Mouse (Mus musculus) intestine, postnatal 0 days (tissue): ENCODE data around the gene Fgfr2. TPM values are rescaled to one million over a fixed set of nuclear protein-coding genes. Genes with fewer than 3 reads are reported as not detected.

ENCODE experiments used
- ATAC-seq: fragments of 200-750 bp; cut with Nextera tagmentation; 2 replicates; pipeline ENCODE4 v1.8.0; 2017; ENCODE audit warnings: mild to moderate bottlenecking, moderate TSS enrichment, moderate library complexity
- H3K27ac ChIP-seq: fragments of 300-500 bp; sonication (generic); 2 replicates; pipeline ENCODE4 v1.5.1; 2014; ENCODE audit warnings: mild to moderate bottlenecking, low read depth, low read length, moderate library complexity
- H3K27me3 ChIP-seq: fragments of 300-500 bp; sonication (generic); replicated peaks from 2 replicates; pipeline ENCODE4 v1.6.1; 2014; ENCODE audit warnings: low read length, mixed read lengths; ENCODE audit not compliant: control insufficient read depth, insufficient read depth
- H3K36me3 ChIP-seq: fragments of 300-500 bp; sonication (generic); 2 replicates; pipeline ENCODE4 v1.6.1; 2014; ENCODE audit warnings: mild to moderate bottlenecking, moderate library complexity; ENCODE audit not compliant: control insufficient read depth, insufficient read depth
- H3K4me1 ChIP-seq: fragments of 300-500 bp; sonication (generic); replicated peaks from 2 replicates; pipeline ENCODE4 v1.6.1; 2014; ENCODE audit warnings: antibody characterized with exemption, low read length, mixed read lengths; ENCODE audit not compliant: control insufficient read depth, insufficient read depth
- H3K4me2 ChIP-seq: fragments of 300-500 bp; sonication (generic); replicated peaks from 2 replicates; pipeline ENCODE4 v1.6.1; 2014; ENCODE audit warnings: low read depth, mild to moderate bottlenecking, moderate library complexity
- H3K4me3 ChIP-seq: fragments of 300-500 bp; sonication (generic); 2 replicates; pipeline ENCODE4 v1.5.1; 2014; ENCODE audit warnings: low read depth, low read length
- H3K9ac ChIP-seq: fragments of 300-500 bp; sonication (generic); 2 replicates; pipeline ENCODE4 v1.6.1; 2014; ENCODE audit warnings: mild to moderate bottlenecking, low read depth, low read length
- H3K9me3 ChIP-seq: fragments of 300-500 bp; sonication (generic); 2 replicates; pipeline ENCODE4 v1.6.1; 2016; ENCODE audit warnings: mixed run types; ENCODE audit not compliant: control insufficient read depth
- CTCF ChIP-seq: sonication (generic); IDR thresholded peaks from 2 replicates; pipeline ENCODE4 v1.5.1; 2016; ENCODE audit warnings: low read depth, mild to moderate bottlenecking, control low read depth, antibody characterized with exemption, moderate library complexity
- WGBS: fragments of 180-500 bp; shearing (Covaris S2); extraction: QIAGEN DNeasy Blood & Tissue Kit; methylation state at CpG from one replicate; pipeline ENCODE4 v1.1.7; 2014; 5-methylcytosine and 5-hydroxymethylcytosine counted together
- polyA plus RNA-seq: library from polyadenylated mRNA; unstranded; fragments of >200 nt; fragmentation: Nextera tagmentation; extraction: Ambion mirVana; gene quantifications from 2 replicates; pipeline ENCODE4 v1.2.1, GENCODE M21; 2015

Gene Fgfr2
- polyA plus RNA-seq, 1 experiment from 2014 or later = 29.5 TPM

- Histone ChIP-seq H3K4me3 (no peak overlapping the region), H3K4me2 (peak overlapping the region; percentile 30; the same call in 1 of the 2 replicates), H3K27me3 (no peaks in the 10 kb centered on the region), H3K36me3 (no peaks in the 10 kb centered on the region), H3K4me1 (peaks cover 16% of the 10 kb centered on the region), H3K9ac (no peak overlapping the region), H3K27ac (0 out of 2 replicates have a peak overlapping the region, but pooled peaks have one; percentile 77), H3K9me3 (no peaks in the 10 kb centered on the region)
- ATAC-seq = no peak
- TF ChIP-seq CTCF = no peak
- WGBS = 64% methylated on average over 4 of the region's 4 CpGs
Measured at GRCm38 (mm10) chr7:133027930-133028329, 95.2 kb downstream of the Fgfr2 start.

DNA sequence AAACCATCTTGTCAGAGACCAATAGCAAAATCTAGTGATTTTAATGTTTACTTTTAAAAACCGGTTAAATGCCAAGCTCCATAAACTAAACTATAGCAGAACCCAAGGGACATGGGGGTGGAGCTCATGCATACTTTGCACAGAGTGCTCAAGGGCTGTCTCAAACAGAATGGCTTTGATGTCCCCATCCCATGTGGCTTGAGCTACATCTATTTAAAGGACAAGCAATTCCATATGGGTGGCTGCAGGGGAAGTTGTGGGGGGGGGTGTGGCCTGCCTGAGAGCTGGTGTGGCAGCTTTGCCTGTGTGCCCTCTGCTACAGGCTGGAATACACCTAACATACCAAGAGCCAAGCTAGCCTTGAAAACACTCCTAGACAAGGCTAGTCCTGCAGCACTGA is 98.5 kb downstream of the Fgfr2 start:
- H3K4me2 ChIP-seq = no peak overlapping the region
- no peak overlapping the region for H3K4me3 ChIP-seq
- H3K27ac ChIP-seq = no peak overlapping the region; the same call in 1 of the 2 replicates
- no peaks in the 10 kb centered on the region for H3K36me3 ChIP-seq
- no peaks in the 10 kb centered on the region for H3K27me3 ChIP-seq
- H3K9ac ChIP-seq = no peak overlapping the region
- H3K4me1 ChIP-seq = peaks cover 16% of the 10 kb centered on the region
- TF ChIP-seq CTCF = no peak
- H3K9me3 ChIP-seq = no peaks in the 10 kb centered on the region
- no peak for ATAC-seq
- WGBS = 8% methylated on average over 1 of the region's 1 CpGs

GRCm38 (mm10) chr7:133019481-133020020 is 103.6 kb downstream of the Fgfr2 start:
- no peaks in the 10 kb centered on the region for H3K9me3 ChIP-seq
- H3K27me3 ChIP-seq = no peaks in the 10 kb centered on the region
- WGBS = 41% methylated on average over 6 of the region's 6 CpGs
- ATAC-seq = no peak
- no peak overlapping the region for H3K4me3 ChIP-seq
- no peak for TF ChIP-seq CTCF
- H3K4me1 ChIP-seq = peaks cover 2% of the 10 kb centered on the region; the same call in 1 of the 2 replicates
- H3K27ac ChIP-seq = no peak overlapping the region
- H3K9ac ChIP-seq = no peak overlapping the region
- no peaks in the 10 kb centered on the region; the same call in 1 of the 2 replicates for H3K36me3 ChIP-seq
- no peak overlapping the region for H3K4me2 ChIP-seq

DNA sequence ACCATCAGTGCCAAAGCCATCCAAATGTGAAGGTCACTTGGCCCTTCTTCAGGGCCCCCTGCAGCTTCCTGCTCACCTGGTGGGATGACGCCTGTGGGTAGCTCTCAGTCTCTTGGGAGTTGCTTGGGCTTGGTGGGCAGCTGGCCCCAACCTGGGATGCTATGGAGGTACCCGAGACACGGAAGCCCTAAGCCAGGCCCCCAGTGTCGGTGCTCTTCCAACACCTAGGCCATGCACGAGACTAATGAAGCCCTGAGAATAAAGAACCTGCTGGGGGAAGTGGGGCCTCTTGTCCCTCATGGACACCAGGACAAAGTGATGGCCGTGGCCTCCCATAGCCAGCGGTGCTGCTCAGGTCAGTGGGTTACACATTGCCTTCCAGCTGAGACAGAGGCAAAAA is 104.2 kb downstream of the Fgfr2 start:
- Histone ChIP-seq H3K4me3 (no peak overlapping the region), H3K9me3 (no peaks in the 10 kb centered on the region), H3K4me1 (peaks cover 2% of the 10 kb centered on the region; the same call in 1 of the 2 replicates), H3K9ac (no peak overlapping the region), H3K27ac (no peak overlapping the region), H3K27me3 (no peaks in the 10 kb centered on the region), H3K4me2 (no peak overlapping the region), H3K36me3 (peaks cover 3% of the 10 kb centered on the region; the same call in 1 of the 2 replicates)
- no peak for TF ChIP-seq CTCF
- 73% methylated on average over 7 of the region's 7 CpGs for WGBS
- no peak for ATAC-seq

DNA sequence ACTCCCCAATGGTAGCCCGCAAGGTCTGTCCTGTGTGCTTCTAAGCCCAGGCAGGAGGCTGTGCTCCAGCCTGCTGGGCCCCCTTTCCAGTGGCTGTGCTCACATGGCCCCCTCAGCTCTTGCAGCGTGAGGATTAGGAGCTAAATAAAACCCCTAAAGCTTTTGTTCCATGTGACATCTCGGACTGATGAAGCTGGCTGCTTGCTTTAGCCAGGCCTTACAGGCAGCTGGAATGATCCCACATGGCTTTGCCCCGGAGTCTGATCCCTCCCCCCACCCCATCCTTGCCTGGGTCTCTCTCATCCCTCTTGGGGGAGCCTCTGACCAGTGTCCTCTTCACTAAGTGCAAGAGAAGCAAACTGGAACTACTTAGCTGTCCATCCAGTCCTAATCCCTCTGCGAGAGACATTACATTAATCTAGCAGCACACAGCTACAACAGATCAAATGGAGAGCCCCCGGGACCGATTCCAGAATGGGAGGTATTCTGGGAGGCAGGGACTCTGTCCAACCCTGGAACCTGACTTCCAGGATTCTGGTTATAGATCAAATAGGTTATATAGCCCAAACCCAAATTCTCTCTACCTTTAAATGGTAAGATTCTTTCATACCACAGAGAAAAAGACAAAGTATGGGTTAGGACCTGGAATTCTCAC is 107.6 kb downstream of the Fgfr2 start:
- H3K4me1 ChIP-seq = peaks cover 10% of the 10 kb centered on the region
- TF ChIP-seq CTCF = no peak
- no peak overlapping the region; the same call in 1 of the 2 replicates for H3K27ac ChIP-seq
- no peak for ATAC-seq
- H3K27me3 ChIP-seq = no peaks in the 10 kb centered on the region
- H3K4me3 ChIP-seq = no peak overlapping the region
- 53% methylated on average over 7 of the region's 7 CpGs for WGBS
- no peak overlapping the region for H3K9ac ChIP-seq
- H3K9me3 ChIP-seq = no peaks in the 10 kb centered on the region
- H3K36me3 ChIP-seq = peaks cover 6% of the 10 kb centered on the region; the same call in 1 of the 2 replicates
- no peak overlapping the region for H3K4me2 ChIP-seq

GRCm38 (mm10) chr7:133014631-133015030 is 108.5 kb downstream of the Fgfr2 start:
- no peak overlapping the region for H3K27ac ChIP-seq
- H3K9me3 ChIP-seq = no peaks in the 10 kb centered on the region
- H3K4me2 ChIP-seq = no peak overlapping the region
- no peaks in the 10 kb centered on the region for H3K27me3 ChIP-seq
- peaks cover 10% of the 10 kb centered on the region for H3K4me1 ChIP-seq
- WGBS = 89% methylated on average over 14 of the region's 14 CpGs
- peaks cover 10% of the 10 kb centered on the region; the same call in 1 of the 2 replicates for H3K36me3 ChIP-seq
- H3K9ac ChIP-seq = no peak overlapping the region
- ATAC-seq = no peak
- no peak overlapping the region for H3K4me3 ChIP-seq
- no peak for TF ChIP-seq CTCF
